ENCODE assay signal across 12 mouse cellular contexts in the genomic region with DNA sequence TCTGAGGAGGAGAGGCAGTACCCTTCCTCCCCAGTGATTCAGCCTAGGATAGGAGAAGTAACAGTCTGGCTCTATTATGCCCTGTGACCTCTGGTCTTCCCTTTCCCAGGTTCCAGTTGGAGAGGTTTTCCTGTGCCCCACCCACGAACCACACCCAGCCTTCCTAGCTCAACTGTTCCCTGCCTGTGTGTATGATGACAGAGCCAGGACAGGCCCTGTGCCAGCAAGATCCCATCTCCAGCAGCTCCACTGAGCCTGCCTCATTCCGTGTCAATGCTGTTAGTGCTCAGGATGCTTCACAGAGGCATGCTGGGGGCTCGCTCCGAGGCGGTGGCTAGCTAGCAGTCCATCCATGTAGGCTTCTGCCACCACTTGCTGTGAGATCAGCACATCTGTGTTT.
A peak's percentile ranks its signal among the peaks of the same experiment; 100 is the strongest.
DNase-seq lines count a peak whose midpoint lies in the region; ATAC-seq and TF ChIP-seq lines count a peak whose summit lies in the region.
"Had no signal": no experiment of that assay in that cellular context is flagged by ENCODE, and none has a peak within 500 bp of the region (broad histone marks: within the 10 kb centered on the region; RNA-seq: fewer than 3 reads in every experiment).

No protein-coding gene starts in this region.

- H3K27ac ChIP-seq in cerebellum, adult 2 months (ENCODE audit: insufficient read depth, low read length) = no peak overlapping the region
- H3K27ac ChIP-seq in midbrain, embryonic 16.5 days (ENCODE audit: low read length) = no peak overlapping the region; the same call in 1 of the 2 replicates
- H3K27ac ChIP-seq: embryonic facial prominence, embryonic 12.5 days had no signal

- no peaks in the 10 kb centered on the region for H3K9me3 ChIP-seq in midbrain, embryonic 16.5 days (replicated peaks; ENCODE audit: control insufficient read depth, low read length, poor library complexity, severe bottlenecking)
- H3K9me3 ChIP-seq: embryonic facial prominence, embryonic 12.5 days; midbrain, embryonic 12.5 days had no signal

- H3K27me3 ChIP-seq in cerebellum, adult 2 months (ENCODE audit: control insufficient read depth, insufficient read depth, low read length) = no peaks in the 10 kb centered on the region
- no peaks in the 10 kb centered on the region for H3K27me3 ChIP-seq in midbrain, embryonic 16.5 days (ENCODE audit: control insufficient read depth, insufficient read depth, low read depth, low read length)
- H3K27me3 ChIP-seq: embryonic facial prominence, embryonic 12.5 days had no signal

- H3K9ac ChIP-seq in midbrain, embryonic 16.5 days (ENCODE audit: low read depth, low read length) = 0 out of 2 replicates have a peak overlapping the region, but pooled peaks have one; percentile 25
- H3K9ac ChIP-seq: embryonic facial prominence, embryonic 12.5 days; liver, postnatal 0 days; midbrain, embryonic 12.5 days had no signal

- H3K4me1 ChIP-seq in cerebellum, adult 2 months (ENCODE audit: control insufficient read depth, insufficient read depth, low read length) = peaks cover 6% of the 10 kb centered on the region
- H3K4me1 ChIP-seq in midbrain, embryonic 16.5 days (ENCODE audit: control insufficient read depth, insufficient read depth, low read length) = peaks cover 41% of the 10 kb centered on the region

- H3K36me3 ChIP-seq in midbrain, embryonic 16.5 days (ENCODE audit: control insufficient read depth, insufficient read depth, low read length) = no peaks in the 10 kb centered on the region
- H3K36me3 ChIP-seq: embryonic facial prominence, embryonic 12.5 days; midbrain, embryonic 12.5 days had no signal

- peak; percentile 57 to 67 for DNase-seq in cerebellum, adult 2 months
- no peak for DNase-seq in cerebellum, postnatal 4 days (ENCODE audit: low spot score in 2 of 2)
- DNase-seq in left cerebral cortex, postnatal 4 days = peak; percentile 61
- no peak for DNase-seq in left cerebral cortex, adult 8-10 months (ENCODE audit: low spot score in 2 of 2)
- peak; percentile 69 to 70 for DNase-seq in cerebellum, postnatal 10 days
- DNase-seq in adrenal gland, postnatal 4 days (ENCODE audit: low spot score in 2 of 2) = no peak
- no peak for DNase-seq in adrenal gland, postnatal 25 days
- DNase-seq: B cell, adult 2 months; liver, postnatal 0 days had no signal

- TF ChIP-seq POLR2A in cerebellum, adult 2 months (IDR thresholded peaks at IDR 0.05; ENCODE audit: borderline replicate concordance, insufficient read depth, low read length) = no peak

- no peak for TF ChIP-seq CTCF in cerebellum, adult 2 months (IDR thresholded peaks at IDR 0.05; ENCODE audit: borderline replicate concordance, insufficient read depth, low read depth, low read length)

- intact Hi-C loops in left cerebral cortex, postnatal 4 days (cut with DNase I) = no loop called here

- WGBS in cerebellum, adult 2 months = 30% methylated on average over 5 of the region's 5 CpGs
- WGBS in midbrain, embryonic 16.5 days = 75% methylated on average over 5 of the region's 5 CpGs

- no peak overlapping the region for H3K4me2 ChIP-seq in midbrain, embryonic 16.5 days (ENCODE audit: low read length)
- H3K4me2 ChIP-seq: embryonic facial prominence, embryonic 12.5 days; midbrain, embryonic 12.5 days had no signal

- no peak for ATAC-seq in midbrain, embryonic 16.5 days
- ATAC-seq: liver, postnatal 0 days had no signal

- no peak overlapping the region for H3K4me3 ChIP-seq in cerebellum, adult 2 months (replicated peaks; ENCODE audit: insufficient read depth, low read depth, low read length)
- H3K4me3 ChIP-seq in midbrain, embryonic 16.5 days (ENCODE audit: low read depth, low read length) = no peak overlapping the region
- H3K4me3 ChIP-seq: embryonic facial prominence, embryonic 12.5 days; midbrain, embryonic 12.5 days had no signal

Comparison
In these comparisons a context has a peak if more than half of its experiments do, and no peak if none do; other contexts are left out.
1. DNase-seq: peak in cerebellum, adult 2 months (2 of 2), left cerebral cortex, postnatal 4 days (single experiment) and cerebellum, postnatal 10 days (2 of 2); none in cerebellum, postnatal 4 days (0 of 2), left cerebral cortex, adult 8-10 months (0 of 2), adrenal gland, postnatal 4 days (0 of 2) and adrenal gland, postnatal 25 days (single experiment).